Mouse (Mus musculus): ENCODE measurements around the gene Zfp846. TPM values are rescaled to one million over a fixed set of nuclear protein-coding genes. Genes with fewer than 3 reads are reported as not detected.
A peak's percentile ranks its signal among the peaks of the same experiment; 100 is the strongest.
"Not testable (repeated sequence)": the region's sequence is repeated elsewhere in the genome, so short reads cannot be mapped to it uniquely, and the experiment has no call there.

Gene Zfp846
- polyA plus RNA-seq (2015; fragmentation: Nextera tagmentation; extraction: Ambion mirVana) = 38.6 and 44.8 TPM in 2 replicates

GRCm38 (mm10) chr9:20581175-20581634 is at the start of gene Zfp846:
Gene Zfp846, plus strand, starts transcription at chr9:20581291.
- peaks cover 14% of the 10 kb centered on the region for H3K4me1 ChIP-seq
- under 1% methylated on average over 30 of the region's 30 CpGs for WGBS
- H3K27me3 ChIP-seq (replicated peaks) = peaks cover 21% of the 10 kb centered on the region
- peaks cover 7% of the 10 kb centered on the region; the same call in 1 of the 2 replicates for H3K36me3 ChIP-seq
- peak within 1 kb of the TSS; percentile 91 for H3K27ac ChIP-seq (replicated peaks)
- peak within 1 kb of the TSS; percentile 82 for H3K9ac ChIP-seq (replicated peaks)
- ATAC-seq (ENCODE audit: low FRiP score) = peak; percentile 98
- peak within 1 kb of the TSS; percentile 80 for H3K4me3 ChIP-seq (replicated peaks)
- H3K9me3 ChIP-seq (replicated peaks) = no peaks in the 10 kb centered on the region
- H3K4me2 ChIP-seq = peak within 1 kb of the TSS; percentile 66

- Histone ChIP-seq H3K9me3 (replicated peaks) (no peaks in the 10 kb centered on the region), H3K9ac (replicated peaks) (no peak overlapping the region), H3K4me2 (no peak overlapping the region), H3K36me3 (no peaks in the 10 kb centered on the region), H3K4me3 (replicated peaks) (no peak overlapping the region), H3K4me1 (no peaks in the 10 kb centered on the region), H3K27ac (replicated peaks) (no peak overlapping the region), H3K27me3 (replicated peaks) (peaks cover 7% of the 10 kb centered on the region)
- WGBS = 78% methylated on average over 8 of the region's 8 CpGs
- no peak for ATAC-seq (ENCODE audit: low FRiP score)
Observed at GRCm38 (mm10) chr9:20534326-20534926, 46.7 kb upstream of the Zfp846 start.

- no peaks in the 10 kb centered on the region for H3K9me3 ChIP-seq (replicated peaks)
- no peaks in the 10 kb centered on the region for H3K36me3 ChIP-seq
- no peak for ATAC-seq (ENCODE audit: low FRiP score)
- peaks cover 5% of the 10 kb centered on the region for H3K27me3 ChIP-seq (replicated peaks)
- no peak overlapping the region for H3K4me2 ChIP-seq
- H3K4me3 ChIP-seq (replicated peaks) = no peak overlapping the region
- no peak overlapping the region for H3K9ac ChIP-seq (replicated peaks)
- no peaks in the 10 kb centered on the region for H3K4me1 ChIP-seq
- 82% methylated on average over 2 of the region's 2 CpGs for WGBS
- no peak overlapping the region for H3K27ac ChIP-seq (replicated peaks)
Observed at GRCm38 (mm10) chr9:20536598-20536997, 44.5 kb upstream of the Zfp846 start.

GRCm38 (mm10) chr9:20543496-20543895 is 37.6 kb upstream of the Zfp846 start:
- Histone ChIP-seq H3K36me3 (no peaks in the 10 kb centered on the region), H3K4me3 (replicated peaks) (no peak overlapping the region), H3K4me1 (peaks cover 19% of the 10 kb centered on the region), H3K9me3 (replicated peaks) (no peaks in the 10 kb centered on the region), H3K27me3 (replicated peaks) (0 out of 2 replicates have a peak, but pooled peaks cover 7% of the 10 kb centered on the region), H3K27ac (replicated peaks) (peak overlapping the region; percentile 88), H3K9ac (replicated peaks) (no peak overlapping the region), H3K4me2 (peak overlapping the region; percentile 81; the same call in 1 of the 2 replicates)
- whole genome bisulfite sequencing = 23% methylated on average over 6 of the region's 6 CpGs
- ATAC-seq (ENCODE audit: low FRiP score) = peak; percentile 2; the same call in 1 of the 2 replicates

GRCm38 (mm10) chr9:20544070-20544821 is 36.8 kb upstream of the Zfp846 start:
- H3K27me3 ChIP-seq (replicated peaks) = 0 out of 2 replicates have a peak, but pooled peaks cover 7% of the 10 kb centered on the region
- peak overlapping the region; percentile 48 for H3K9ac ChIP-seq (replicated peaks)
- WGBS = 1% methylated on average over 43 of the region's 43 CpGs
- no peaks in the 10 kb centered on the region for H3K36me3 ChIP-seq
- peak overlapping the region; percentile 88 for H3K27ac ChIP-seq (replicated peaks)
- H3K4me1 ChIP-seq = peaks cover 19% of the 10 kb centered on the region
- peak overlapping the region; percentile 43 for H3K4me3 ChIP-seq (replicated peaks)
- peak; percentile 96 for ATAC-seq (ENCODE audit: low FRiP score)
- H3K9me3 ChIP-seq (replicated peaks) = no peaks in the 10 kb centered on the region
- peak overlapping the region; percentile 81 for H3K4me2 ChIP-seq

- ATAC-seq (ENCODE audit: low FRiP score) = peak; percentile 46; the same call in 1 of the 2 replicates
- 35% methylated on average over 8 of the region's 8 CpGs for WGBS
Observed at GRCm38 (mm10) chr9:20545151-20545550, 35.9 kb upstream of the Zfp846 start.

GRCm38 (mm10) chr9:20551781-20552275 is 29.3 kb upstream of the Zfp846 start:
- H3K9ac ChIP-seq (replicated peaks) = no peak overlapping the region
- H3K4me3 ChIP-seq (replicated peaks) = no peak overlapping the region
- no peaks in the 10 kb centered on the region for H3K9me3 ChIP-seq (replicated peaks)
- H3K4me2 ChIP-seq = no peak overlapping the region
- H3K27me3 ChIP-seq (replicated peaks) = no peaks in the 10 kb centered on the region
- 60% methylated on average over 5 of the region's 5 CpGs for WGBS
- ATAC-seq (ENCODE audit: low FRiP score) = no peak
- no peak overlapping the region for H3K27ac ChIP-seq (replicated peaks)
- no peaks in the 10 kb centered on the region for H3K36me3 ChIP-seq
- H3K4me1 ChIP-seq = no peaks in the 10 kb centered on the region

More at GRCm38 (mm10) chr9:20545151-20545550, 35.9 kb upstream of the Zfp846 start:
- H3K4me3 ChIP-seq (replicated peaks) = peak overlapping the region; percentile 43
- H3K27ac ChIP-seq (replicated peaks) = peak overlapping the region; percentile 88
- peak overlapping the region; percentile 81 for H3K4me2 ChIP-seq
- H3K9me3 ChIP-seq (replicated peaks) = no peaks in the 10 kb centered on the region
- H3K27me3 ChIP-seq (replicated peaks) = 0 out of 2 replicates have a peak, but pooled peaks cover 7% of the 10 kb centered on the region
- H3K4me1 ChIP-seq = peaks cover 19% of the 10 kb centered on the region
- no peaks in the 10 kb centered on the region for H3K36me3 ChIP-seq
- H3K9ac ChIP-seq (replicated peaks) = peak overlapping the region; percentile 48

- H3K4me3 ChIP-seq (replicated peaks) = no peak overlapping the region
- H3K4me2 ChIP-seq = no peak overlapping the region
- H3K9ac ChIP-seq (replicated peaks) = no peak overlapping the region
- no peaks in the 10 kb centered on the region for H3K9me3 ChIP-seq (replicated peaks)
- H3K36me3 ChIP-seq = no peaks in the 10 kb centered on the region
- WGBS = 52% methylated on average over 1 of the region's 1 CpGs
- H3K4me1 ChIP-seq = no peaks in the 10 kb centered on the region
- H3K27ac ChIP-seq (replicated peaks) = no peak overlapping the region
- no peaks in the 10 kb centered on the region for H3K27me3 ChIP-seq (replicated peaks)
- ATAC-seq (ENCODE audit: low FRiP score) = no peak
Observed at GRCm38 (mm10) chr9:20552698-20553097, 28.4 kb upstream of the Zfp846 start.

- 85% methylated on average over 5 of the region's 5 CpGs for WGBS
- H3K9ac ChIP-seq (replicated peaks) = no peak overlapping the region
- ATAC-seq (ENCODE audit: low FRiP score) = no peak
- no peak overlapping the region for H3K4me3 ChIP-seq (replicated peaks)
- H3K27me3 ChIP-seq (replicated peaks) = 0 out of 2 replicates have a peak, but pooled peaks cover 3% of the 10 kb centered on the region
- no peak overlapping the region for H3K27ac ChIP-seq (replicated peaks)
- H3K4me1 ChIP-seq = no peaks in the 10 kb centered on the region
- no peaks in the 10 kb centered on the region for H3K9me3 ChIP-seq (replicated peaks)
- no peak overlapping the region for H3K4me2 ChIP-seq
- H3K36me3 ChIP-seq = no peaks in the 10 kb centered on the region
Observed at GRCm38 (mm10) chr9:20562177-20562576, 18.9 kb upstream of the Zfp846 start.

- not testable (repeated sequence) for H3K4me3 ChIP-seq (replicated peaks); H3K27ac ChIP-seq (replicated peaks); H3K4me1 ChIP-seq; ATAC-seq (ENCODE audit: low FRiP score); H3K9ac ChIP-seq (replicated peaks); H3K4me2 ChIP-seq; H3K36me3 ChIP-seq; H3K27me3 ChIP-seq (replicated peaks); H3K9me3 ChIP-seq (replicated peaks)
- WGBS = 80% methylated on average over 3 of the region's 3 CpGs
Observed at GRCm38 (mm10) chr9:20565326-20566030, 15.6 kb upstream of the Zfp846 start.

GRCm38 (mm10) chr9:20571060-20571459 is 10.0 kb upstream of the Zfp846 start:
- H3K9ac ChIP-seq (replicated peaks) = no peak overlapping the region
- ATAC-seq (ENCODE audit: low FRiP score) = no peak
- H3K4me3 ChIP-seq (replicated peaks) = no peak overlapping the region
- no peaks in the 10 kb centered on the region for H3K4me1 ChIP-seq
- no peak overlapping the region for H3K4me2 ChIP-seq
- peaks cover 12% of the 10 kb centered on the region for H3K27me3 ChIP-seq (replicated peaks)
- no peaks in the 10 kb centered on the region for H3K36me3 ChIP-seq
- no peak overlapping the region for H3K27ac ChIP-seq (replicated peaks)
- no peaks in the 10 kb centered on the region for H3K9me3 ChIP-seq (replicated peaks)

All from neural tube, embryonic 15.5 days (tissue).